19 mouse cellular contexts compared by ENCODE assay signal in genomic region chr7:74908311-74908962, GRCm38 (mm10).
DNase-seq lines count a peak whose midpoint lies in the region; ATAC-seq and TF ChIP-seq lines count a peak whose summit lies in the region.
"Had no signal": no experiment of that assay in that cellular context is flagged by ENCODE, and none has a peak within 500 bp of the region (broad histone marks: within the 10 kb centered on the region; RNA-seq: fewer than 3 reads in every experiment).

No protein-coding gene starts in this region.

- no peak for TF ChIP-seq CTCF in lung, postnatal 0 days (IDR thresholded peaks at IDR 0.05)

- H3K36me3 ChIP-seq in lung, postnatal 0 days (ENCODE audit: insufficient read depth, low read length) = no peaks in the 10 kb centered on the region
- no peaks in the 10 kb centered on the region for H3K36me3 ChIP-seq in limb, embryonic 14.5 days (ENCODE audit: control insufficient read depth, insufficient read depth, low read length)
- H3K36me3 ChIP-seq in neural tube, embryonic 15.5 days = no peaks in the 10 kb centered on the region
- H3K36me3 ChIP-seq: hindbrain, embryonic 15.5 days; midbrain, embryonic 13.5 days had no signal

- H3K4me1 ChIP-seq in lung, postnatal 0 days (ENCODE audit: insufficient read depth, low read depth, low read length) = no peaks in the 10 kb centered on the region
- no peaks in the 10 kb centered on the region for H3K4me1 ChIP-seq in limb, embryonic 14.5 days (ENCODE audit: control insufficient read depth, insufficient read depth, low read length)
- H3K4me1 ChIP-seq in neural tube, embryonic 15.5 days = no peaks in the 10 kb centered on the region
- H3K4me1 ChIP-seq: forebrain, embryonic 13.5 days; hindbrain, embryonic 15.5 days; midbrain, embryonic 13.5 days had no signal

- H3K9ac ChIP-seq in lung, postnatal 0 days (replicated peaks; ENCODE audit: low read depth) = no peak overlapping the region
- H3K9ac ChIP-seq in limb, embryonic 14.5 days (ENCODE audit: low read depth, low read length, severe bottlenecking) = no peak overlapping the region
- H3K9ac ChIP-seq in neural tube, embryonic 15.5 days (replicated peaks) = no peak overlapping the region
- H3K9ac ChIP-seq: forebrain, embryonic 13.5 days; hindbrain, embryonic 15.5 days; midbrain, embryonic 13.5 days had no signal

- H3K4me2 ChIP-seq in lung, postnatal 0 days (replicated peaks; ENCODE audit: low read depth, low read length) = no peak overlapping the region
- no peak overlapping the region for H3K4me2 ChIP-seq in limb, embryonic 14.5 days (replicated peaks; ENCODE audit: low read depth, low read length, severe bottlenecking)
- H3K4me2 ChIP-seq in neural tube, embryonic 15.5 days = no peak overlapping the region
- H3K4me2 ChIP-seq: forebrain, embryonic 13.5 days; hindbrain, embryonic 15.5 days; midbrain, embryonic 13.5 days had no signal

- H3K27ac ChIP-seq in lung, postnatal 0 days (ENCODE audit: low read length) = no peak overlapping the region
- H3K27ac ChIP-seq in limb, embryonic 14.5 days (replicated peaks; ENCODE audit: low read depth, low read length) = no peak overlapping the region
- no peak overlapping the region for H3K27ac ChIP-seq in neural tube, embryonic 15.5 days (replicated peaks)
- H3K27ac ChIP-seq: forebrain, embryonic 13.5 days; hindbrain, embryonic 15.5 days; midbrain, embryonic 13.5 days had no signal

- H3K9me3 ChIP-seq in lung, postnatal 0 days (ENCODE audit: low read length) = no peaks in the 10 kb centered on the region
- no peaks in the 10 kb centered on the region for H3K9me3 ChIP-seq in limb, embryonic 14.5 days (ENCODE audit: control insufficient read depth, low read length)
- H3K9me3 ChIP-seq in neural tube, embryonic 15.5 days (replicated peaks) = no peaks in the 10 kb centered on the region
- H3K9me3 ChIP-seq: forebrain, embryonic 13.5 days; hindbrain, embryonic 15.5 days; midbrain, embryonic 13.5 days had no signal

- no peak for TF ChIP-seq POLR2A in limb, embryonic 14.5 days (IDR thresholded peaks at IDR 0.05; ENCODE audit: borderline replicate concordance, extremely low read depth, insufficient read depth, insufficient read length)

- TF ChIP-seq EP300 in lung, postnatal 0 days (IDR thresholded peaks at IDR 0.05) = 0 out of 2 replicates have a peak, but pooled peaks have one; percentile 16

- H3K27me3 ChIP-seq in lung, postnatal 0 days (replicated peaks; ENCODE audit: insufficient read depth, low read length) = no peaks in the 10 kb centered on the region
- H3K27me3 ChIP-seq in limb, embryonic 14.5 days (ENCODE audit: control insufficient read depth, insufficient read depth, low read length) = no peaks in the 10 kb centered on the region
- H3K27me3 ChIP-seq in neural tube, embryonic 15.5 days (replicated peaks) = no peaks in the 10 kb centered on the region
- H3K27me3 ChIP-seq: forebrain, embryonic 13.5 days; hindbrain, embryonic 15.5 days; midbrain, embryonic 13.5 days had no signal

- no peak overlapping the region for H3K4me3 ChIP-seq in lung, postnatal 0 days (ENCODE audit: low read depth, low read length)
- no peak overlapping the region for H3K4me3 ChIP-seq in limb, embryonic 14.5 days (replicated peaks; ENCODE audit: low read length)
- H3K4me3 ChIP-seq in neural tube, embryonic 15.5 days (replicated peaks) = no peak overlapping the region
- H3K4me3 ChIP-seq: forebrain, embryonic 13.5 days; hindbrain, embryonic 15.5 days; midbrain, embryonic 13.5 days had no signal

- peak; percentile 24 for DNase-seq in lung, postnatal 0 days (ENCODE audit: low spot score)
- DNase-seq in lung, postnatal 25 days (ENCODE audit: low spot score) = no peak
- DNase-seq in embryo, embryonic 11 days = peak; percentile 49
- DNase-seq in limb, embryonic 14.5 days (ENCODE audit: low spot score) = peak; percentile 45
- DNase-seq in thymus, postnatal 25 days = no peak
- no peak for DNase-seq in heart, adult 18-20 months
- DNase-seq: adrenal gland, postnatal 36 days; cerebellum, postnatal 25 days; heart, postnatal 10 days; kidney, adult 2 months; kidney, postnatal 4 days; right cerebral cortex, postnatal 14 days; thymus, postnatal 4 days had no signal

- 37% methylated on average over 3 of the region's 3 CpGs for WGBS in lung, postnatal 0 days
- 35% methylated on average over 3 of the region's 3 CpGs for WGBS in limb, embryonic 14.5 days
- 69% methylated on average over 3 of the region's 3 CpGs for WGBS in neural tube, embryonic 15.5 days

- ATAC-seq in lung, postnatal 0 days = no peak
- no peak for ATAC-seq in limb, embryonic 14.5 days (ENCODE audit: low FRiP score, low read depth)
- no peak for ATAC-seq in neural tube, embryonic 15.5 days (ENCODE audit: low FRiP score)
- ATAC-seq: activated CD4-positive, CD25-positive, alpha-beta regulatory T cell, adult 4 months; CD4-positive, CD25-positive, alpha-beta regulatory T cell, adult 4 months; forebrain, embryonic 13.5 days; midbrain, embryonic 13.5 days had no signal

Comparison
In these comparisons a context has a peak if more than half of its experiments do, and no peak if none do; other contexts are left out.
1. DNase-seq: peak in lung, postnatal 0 days (single experiment), embryo, embryonic 11 days (single experiment) and limb, embryonic 14.5 days (single experiment); none in lung, postnatal 25 days (single experiment), thymus, postnatal 25 days (single experiment) and heart, adult 18-20 months (0 of 2).